Mouse (Mus musculus) testis, adult 2 months (tissue): ENCODE measurements around the gene Ubxn4.
"Not testable (repeated sequence)": the region's sequence is repeated elsewhere in the genome, so short reads cannot be mapped to it uniquely, and the experiment has no call there.

Experiments
- CTCF ChIP-seq: fragments of 200-500 bp; IDR thresholded peaks from 2 replicates; pipeline ENCODE4 v1.5.1; 2012; ENCODE audit warnings: low read depth, mild to moderate bottlenecking, inconsistent platforms, low read length, moderate library complexity; ENCODE audit not compliant: control insufficient read depth, insufficient read depth, insufficient replicate concordance
- POLR2A ChIP-seq: fragments of 200-500 bp; IDR thresholded peaks from 2 replicates; pipeline ENCODE4 v1.6.1; 2012; ENCODE audit warnings: low read depth, mild to moderate bottlenecking, inconsistent platforms, low read length, moderate library complexity; ENCODE audit not compliant: control insufficient read depth

DNA sequence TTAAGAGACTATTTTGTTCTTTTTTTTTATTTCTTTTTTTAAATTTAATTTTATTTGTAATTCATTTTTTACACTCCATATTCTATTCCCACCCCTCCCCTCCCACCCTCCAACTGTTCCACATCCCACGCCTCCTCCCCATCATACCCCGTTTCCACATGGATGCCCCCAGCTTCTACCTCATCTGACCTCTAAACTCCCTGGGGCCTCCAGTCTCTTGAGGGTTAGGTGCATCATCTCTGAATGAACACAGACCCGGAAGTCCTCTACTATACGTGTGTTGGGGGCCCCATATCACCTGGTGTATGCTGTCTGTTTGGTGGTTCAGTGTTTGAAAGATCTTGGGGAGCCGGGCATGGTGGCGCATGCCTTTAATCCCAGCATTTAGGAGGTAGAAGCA is 75.5 kb downstream of the Ubxn4 start:
- TF ChIP-seq CTCF, POLR2A: not testable (repeated sequence)
